Mouse (Mus musculus) forebrain, embryonic 11.5 days (tissue): ENCODE data around the gene Taf3. TPM values are rescaled to one million over a fixed set of nuclear protein-coding genes. Genes with fewer than 3 reads are reported as not detected.

Source experiments
- ATAC-seq: fragments of 200-750 bp; cut with Nextera tagmentation; replicated peaks from 2 replicates; pipeline ENCODE4 v1.8.0; 2017; ENCODE audit warnings: moderate TSS enrichment; ENCODE audit not compliant: low FRiP score
- DNase-seq: peaks from one replicate; pipeline ENCODE4 v3.0.0-alpha.2; 2017; ENCODE audit warnings: low spot score
- H3K27ac ChIP-seq: fragments of 300-500 bp; sonication (generic); 2 replicates; pipeline ENCODE4 v1.5.1; 2014; ENCODE audit warnings: low read depth, low read length
- H3K27me3 ChIP-seq: fragments of 300-500 bp; sonication (generic); 2 replicates; pipeline ENCODE4 v1.6.1; 2014; ENCODE audit warnings: mild to moderate bottlenecking, low read length, mixed read lengths; ENCODE audit not compliant: control insufficient read depth, insufficient read depth
- H3K36me3 ChIP-seq: fragments of 300-500 bp; sonication (generic); 2 replicates; pipeline ENCODE4 v1.6.1; 2014; ENCODE audit warnings: mild to moderate bottlenecking, low read length, moderate library complexity, mixed read lengths; ENCODE audit not compliant: control insufficient read depth, insufficient read depth
- H3K4me1 ChIP-seq: fragments of 300-500 bp; sonication (generic); replicated peaks from 2 replicates; pipeline ENCODE4 v1.6.1; 2014; ENCODE audit warnings: low read length, mixed read lengths; ENCODE audit not compliant: control insufficient read depth, insufficient read depth
- H3K4me2 ChIP-seq: fragments of 300-500 bp; sonication (generic); 2 replicates; pipeline ENCODE4 v1.6.1; 2014; ENCODE audit warnings: low read depth, mild to moderate bottlenecking, low read length, moderate library complexity, mixed read lengths; ENCODE audit not compliant: severe bottlenecking
- H3K4me3 ChIP-seq: fragments of 300-500 bp; sonication (generic); 2 replicates; pipeline ENCODE4 v1.5.1; 2014; ENCODE audit warnings: low read depth, low read length
- H3K9ac ChIP-seq: fragments of 300-500 bp; sonication (generic); 2 replicates; pipeline ENCODE4 v1.6.1; 2014; ENCODE audit warnings: low read length
- H3K9me3 ChIP-seq: fragments of 300-500 bp; sonication (generic); 2 replicates; pipeline ENCODE4 v1.6.1; 2016; ENCODE audit warnings: low read length, mixed read lengths; ENCODE audit not compliant: control insufficient read depth
- WGBS: fragments of 180-500 bp; shearing (Covaris S2); extraction: QIAGEN DNeasy Blood & Tissue Kit; methylation state at CpG from one replicate; pipeline ENCODE4 v1.1.7; 2014; 5-methylcytosine and 5-hydroxymethylcytosine counted together
- polyA plus RNA-seq: library from polyadenylated mRNA; unstranded; fragments of >200 nt; fragmentation: Nextera tagmentation; extraction: Ambion mirVana; gene quantifications from 2 replicates; pipeline ENCODE4 v1.2.1, GENCODE M21; 2014

The Taf3 gene
- polyA plus RNA-seq, 1 experiment from 2014 or later: 18.8 TPM

- Histone ChIP-seq H3K4me1 (peaks cover 15% of the 10 kb centered on the region; the same call in 1 of the 2 replicates), H3K27ac (no peak overlapping the region)
- no peak for ATAC-seq
Observed at GRCm38 (mm10) chr2:9881611-9882023, 166.8 kb downstream of the Taf3 start.

GRCm38 (mm10) chr2:9881051-9881591, 167.3 kb downstream of the Taf3 start, which contains the start of gene 4930412O13Rik:
4930412O13Rik (plus strand) TSS chr2:9881252.
- DNase-seq: peak; percentile 73
- H3K4me1 ChIP-seq: peaks cover 15% of the 10 kb centered on the region; the same call in 1 of the 2 replicates
- H3K4me3 ChIP-seq: peak within 1 kb of the TSS; percentile 27
- H3K36me3 ChIP-seq: no peaks in the 10 kb centered on the region
- under 1% methylated on average over 33 of the region's 35 CpGs for WGBS
- peaks cover 89% of the 10 kb centered on the region for H3K27me3 ChIP-seq
- no peaks in the 10 kb centered on the region for H3K9me3 ChIP-seq
- no peak for ATAC-seq
- no peak within 1 kb of the TSS for H3K9ac ChIP-seq
- no peak within 1 kb of the TSS for H3K27ac ChIP-seq
- H3K4me2 ChIP-seq: peak within 1 kb of the TSS; percentile 49

More at GRCm38 (mm10) chr2:9881611-9882023, 166.8 kb downstream of the Taf3 start:
- H3K27me3 ChIP-seq: peaks cover 91% of the 10 kb centered on the region
- H3K9ac ChIP-seq: no peak overlapping the region
- no peaks in the 10 kb centered on the region for H3K36me3 ChIP-seq
- H3K9me3 ChIP-seq: no peaks in the 10 kb centered on the region
- peak; percentile 68 for DNase-seq
- peak overlapping the region; percentile 27 for H3K4me3 ChIP-seq
- peak overlapping the region; percentile 49 for H3K4me2 ChIP-seq
- under 1% methylated on average over 13 of the region's 13 CpGs for WGBS

GRCm38 (mm10) chr2:9880271-9880670, 168.1 kb downstream of the Taf3 start:
- no peak overlapping the region for H3K9ac ChIP-seq
- no peak overlapping the region for H3K4me3 ChIP-seq
- under 1% methylated on average over 11 of the region's 11 CpGs for WGBS
- H3K36me3 ChIP-seq: no peaks in the 10 kb centered on the region
- H3K9me3 ChIP-seq: no peaks in the 10 kb centered on the region
- peaks cover 15% of the 10 kb centered on the region; the same call in 1 of the 2 replicates for H3K4me1 ChIP-seq
- ATAC-seq (no peak), DNase-seq (peak; percentile 48)
- no peak overlapping the region for H3K4me2 ChIP-seq
- H3K27ac ChIP-seq: no peak overlapping the region
- H3K27me3 ChIP-seq: peaks cover 89% of the 10 kb centered on the region

- under 1% methylated on average over 21 of the region's 21 CpGs for WGBS
- Histone ChIP-seq H3K9ac (no peak overlapping the region), H3K4me1 (peaks cover 15% of the 10 kb centered on the region; the same call in 1 of the 2 replicates), H3K9me3 (no peaks in the 10 kb centered on the region), H3K36me3 (no peaks in the 10 kb centered on the region), H3K27me3 (peaks cover 89% of the 10 kb centered on the region), H3K4me3 (peak overlapping the region; percentile 42), H3K27ac (no peak overlapping the region), H3K4me2 (peak overlapping the region; percentile 83)
- peak; percentile 97 for ATAC-seq
- peak; percentile 96 for DNase-seq
Observed at GRCm38 (mm10) chr2:9879493-9879892, 168.9 kb downstream of the Taf3 start.

- peak overlapping the region; percentile 42 for H3K4me3 ChIP-seq
- under 1% methylated on average over 22 of the region's 22 CpGs for WGBS
- peak; percentile 67 for DNase-seq
- no peak overlapping the region for H3K9ac ChIP-seq
- H3K9me3 ChIP-seq: no peaks in the 10 kb centered on the region
- H3K4me2 ChIP-seq: peak overlapping the region; percentile 83
- peak; percentile 0; the same call in 1 of the 2 replicates for ATAC-seq
- H3K27ac ChIP-seq: no peak overlapping the region
- H3K36me3 ChIP-seq: no peaks in the 10 kb centered on the region
- H3K4me1 ChIP-seq: peaks cover 15% of the 10 kb centered on the region; the same call in 1 of the 2 replicates
- H3K27me3 ChIP-seq: peaks cover 89% of the 10 kb centered on the region
Observed at GRCm38 (mm10) chr2:9879092-9879491, 169.3 kb downstream of the Taf3 start.

GRCm38 (mm10) chr2:9878564-9879081, 169.8 kb downstream of the Taf3 start:
- under 1% methylated on average over 31 of the region's 33 CpGs for WGBS
- peak overlapping the region; percentile 83 for H3K4me2 ChIP-seq
- ATAC-seq: peak; percentile 26; the same call in 1 of the 2 replicates
- peaks cover 90% of the 10 kb centered on the region for H3K27me3 ChIP-seq
- no peak overlapping the region for H3K9ac ChIP-seq
- peaks cover 15% of the 10 kb centered on the region; the same call in 1 of the 2 replicates for H3K4me1 ChIP-seq
- peak; percentile 78 for DNase-seq
- H3K27ac ChIP-seq: no peak overlapping the region
- H3K4me3 ChIP-seq: peak overlapping the region; percentile 42
- H3K36me3 ChIP-seq: no peaks in the 10 kb centered on the region
- H3K9me3 ChIP-seq: no peaks in the 10 kb centered on the region

GRCm38 (mm10) chr2:9877966-9878563, 170.3 kb downstream of the Taf3 start:
- WGBS: under 1% methylated on average over 19 of the region's 19 CpGs

GRCm38 (mm10) chr2:9877326-9877690, 171.1 kb downstream of the Taf3 start:
- peak overlapping the region; percentile 18 for H3K4me3 ChIP-seq
- peaks cover 8% of the 10 kb centered on the region; the same call in 1 of the 2 replicates for H3K4me1 ChIP-seq
- ATAC-seq (no peak), DNase-seq (peak; percentile 72)
- H3K4me2 ChIP-seq: peak overlapping the region; percentile 21; the same call in 1 of the 2 replicates
- no peak overlapping the region for H3K27ac ChIP-seq
- under 1% methylated on average over 35 of the region's 35 CpGs for WGBS
- peaks cover 89% of the 10 kb centered on the region for H3K27me3 ChIP-seq
- no peak overlapping the region for H3K9ac ChIP-seq
- H3K36me3 ChIP-seq: no peaks in the 10 kb centered on the region
- H3K9me3 ChIP-seq: no peaks in the 10 kb centered on the region

More at GRCm38 (mm10) chr2:9877966-9878563, 170.3 kb downstream of the Taf3 start:
- Histone ChIP-seq H3K4me1 (peaks cover 13% of the 10 kb centered on the region; the same call in 1 of the 2 replicates), H3K27me3 (peaks cover 89% of the 10 kb centered on the region), H3K27ac (no peak overlapping the region), H3K36me3 (no peaks in the 10 kb centered on the region), H3K9me3 (no peaks in the 10 kb centered on the region), H3K4me2 (peak overlapping the region; percentile 83), H3K9ac (no peak overlapping the region), H3K4me3 (peak overlapping the region; percentile 42)
- no peak for ATAC-seq
- DNase-seq: peak; percentile 61
